Mouse (Mus musculus) small intestine, adult 2 months (tissue): ENCODE data around the gene Bphl.

Experiments
- CTCF ChIP-seq: fragments of 200-500 bp; IDR thresholded peaks from 2 replicates; pipeline ENCODE4 v1.5.1; 2012; ENCODE audit warnings: low read depth, mild to moderate bottlenecking, control low read depth, inconsistent platforms, low read length, moderate library complexity, mixed read lengths; ENCODE audit not compliant: insufficient replicate concordance, insufficient read length; ENCODE audit errors: extremely low read depth
- POLR2A ChIP-seq: fragments of 200-500 bp; IDR thresholded peaks from 2 replicates; pipeline ENCODE4 v1.6.1; 2012; ENCODE audit warnings: low read depth, mild to moderate bottlenecking, control low read depth, inconsistent platforms, low read length, moderate library complexity

GRCm38 (mm10) chr13:34087052-34087812 is 49.8 kb downstream of the Bphl start:
- no peak for TF ChIP-seq CTCF
- no peak for TF ChIP-seq POLR2A
